Mouse (Mus musculus) heart, adult 2 months (tissue): ENCODE data around the gene Agbl5. TPM values are rescaled to one million over a fixed set of nuclear protein-coding genes. Genes with fewer than 3 reads are reported as not detected.
A peak's percentile ranks its signal among the peaks of the same experiment; 100 is the strongest.

Experiments used
- DNase-seq, 2 experiments: peaks; one replicate each; pipeline ENCODE4 v3.0.0; 2021
- H3K27ac ChIP-seq: fragments of 200-600 bp; 2 replicates; pipeline ENCODE4 v1.8.1; 2022
- H3K27me3 ChIP-seq: fragments of 200-500 bp; 2 replicates; pipeline ENCODE4 v1.6.1; 2012; ENCODE audit warnings: mild to moderate bottlenecking, low read length, inconsistent platforms, mixed read lengths; ENCODE audit not compliant: control insufficient read depth, insufficient read depth
- H3K36me3 ChIP-seq: fragments of 200-500 bp; 2 replicates; pipeline ENCODE4 v1.6.1; 2012; ENCODE audit warnings: low read length, inconsistent platforms; ENCODE audit not compliant: control insufficient read depth, insufficient read depth
- H3K4me1 ChIP-seq: fragments of 200-500 bp; 2 replicates; pipeline ENCODE4 v1.6.1; 2011; ENCODE audit warnings: low read length; ENCODE audit not compliant: control insufficient read depth, insufficient read depth
- H3K4me3 ChIP-seq: fragments of 200-600 bp; 2 replicates; pipeline ENCODE4 v1.8.1; 2022
- H3K79me2 ChIP-seq: fragments of 200-500 bp; replicated peaks from 2 replicates; pipeline ENCODE4 v1.6.1; 2012; ENCODE audit warnings: mild to moderate bottlenecking, inconsistent platforms, low read length, moderate library complexity, mixed read lengths; ENCODE audit not compliant: control insufficient read depth, insufficient read depth
- H3K9ac ChIP-seq: fragments of 200-500 bp; 2 replicates; pipeline ENCODE4 v1.6.1; 2012; ENCODE audit warnings: low read depth, mild to moderate bottlenecking, control low read depth, inconsistent platforms, low read length, mixed read lengths
- CTCF ChIP-seq: fragments of 200-600 bp; IDR thresholded peaks from 2 replicates; pipeline ENCODE4 v1.8.1; 2022; ENCODE audit warnings: antibody characterized with exemption, mild to moderate bottlenecking, moderate library complexity
- EP300 ChIP-seq: fragments of 200-500 bp; IDR thresholded peaks from 2 replicates; pipeline ENCODE4 v1.6.1; 2011; ENCODE audit warnings: low read depth, low read length, control low read depth; ENCODE audit not compliant: insufficient read depth
- POLR2A ChIP-seq: fragments of 200-500 bp; IDR thresholded peaks from 2 replicates; pipeline ENCODE4 v1.6.1; 2011; ENCODE audit warnings: mild to moderate bottlenecking, low read depth, low read length, control low read depth; ENCODE audit not compliant: insufficient read depth
- WGBS: fragments of 180-500 bp; shearing (Covaris S2); methylation state at CpG from one replicate; pipeline ENCODE4 v1.1.7; 2018; 5-methylcytosine and 5-hydroxymethylcytosine counted together
- intact Hi-C: fragments of 180-260 bp; cut with DNase I; formaldehyde crosslinking; loops from one replicate; pipeline ENCODE4 v1.15.1; 2025
- polyA plus RNA-seq: library from polyadenylated mRNA; depleted of rRNA; stranded (reverse); fragments of >200 nt; gene quantifications from 2 replicates; pipeline ENCODE4 v1.2.3, GENCODE M21; 2012
- total RNA-seq, 2 experiments: library from RNA; stranded (reverse); gene quantifications; 2 replicates each; pipeline ENCODE4 v1.2.3; 2021

Gene Agbl5
- total and polyA plus RNA-seq, 3 experiments = 4.3 to 8.7 (median 4.8) TPM

DNA sequence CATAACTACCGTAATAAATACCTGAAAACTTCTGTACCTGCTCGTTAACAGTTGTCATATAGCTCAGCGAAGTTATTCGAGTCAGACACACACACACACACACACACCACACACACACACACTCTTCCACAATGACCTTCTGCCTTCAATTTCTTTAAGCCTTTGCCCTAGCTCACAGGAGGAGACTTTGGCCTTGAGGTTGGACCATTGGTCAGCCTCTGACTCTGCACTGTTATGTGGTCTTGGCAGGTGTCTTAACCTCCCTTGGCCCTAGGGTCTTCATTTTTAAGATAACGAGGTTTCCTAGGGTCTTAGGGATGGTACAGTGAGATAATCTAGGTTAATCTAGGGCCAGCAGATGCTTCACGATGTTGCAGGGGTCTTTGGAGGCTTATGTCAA lies 55.9 kb downstream of the Agbl5 start:
- no peak for DNase-seq
- Histone ChIP-seq H3K27ac (no peak overlapping the region), H3K79me2 (no peaks in the 10 kb centered on the region), H3K9ac (no peak overlapping the region), H3K4me3 (no peak overlapping the region), H3K4me1 (peaks cover 1% of the 10 kb centered on the region), H3K36me3 (no peaks in the 10 kb centered on the region), H3K27me3 (no peaks in the 10 kb centered on the region)
- intact Hi-C loops = loop anchor here (1.0 kb wide), 1 partner anchor 26 kb away; no protein-coding TSS in a partner anchor
- TF ChIP-seq CTCF (no peak), POLR2A (no peak), EP300 (no peak)
- WGBS = 92% methylated on average over 6 of the region's 6 CpGs

DNA sequence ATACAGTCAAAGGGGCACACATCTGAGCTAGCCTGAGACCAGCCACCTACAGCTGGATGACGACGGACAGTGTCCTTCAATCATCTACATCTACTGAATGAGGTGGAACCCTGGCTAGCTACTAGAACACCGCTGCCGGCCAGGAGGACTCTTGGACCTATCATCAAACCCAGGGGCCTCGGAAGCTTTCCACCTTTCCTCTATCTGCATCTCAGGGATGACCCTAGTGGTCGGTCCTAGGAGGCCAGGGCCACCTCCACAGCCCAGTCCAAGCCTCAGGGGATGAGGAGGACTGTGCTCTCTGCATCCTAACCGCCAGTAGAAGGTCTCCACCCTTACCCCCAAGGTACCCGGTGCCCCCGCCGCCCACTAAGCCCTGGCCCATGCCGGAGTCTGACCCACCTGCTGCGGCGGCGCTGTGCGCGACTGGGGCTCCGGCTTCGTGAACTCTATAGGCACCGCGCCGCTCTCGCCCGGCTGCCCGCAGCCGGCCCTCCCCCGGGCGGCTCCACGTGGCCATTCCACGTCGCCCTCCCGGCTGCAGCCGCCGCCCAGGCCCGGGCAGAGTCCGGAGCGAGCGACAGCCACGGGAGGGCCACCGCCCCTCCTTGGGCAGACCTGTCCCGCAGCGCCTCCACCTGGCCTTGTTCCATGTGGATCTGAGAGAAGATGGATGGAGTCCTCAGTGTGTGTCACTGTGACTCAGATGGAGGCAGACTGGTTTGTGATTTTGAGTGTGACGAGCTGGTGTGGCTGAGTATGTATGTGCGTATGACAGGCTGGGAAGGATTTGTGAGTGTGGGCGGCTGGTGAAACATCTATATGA lies 56.7 kb downstream of the Agbl5 start, which contains the start of gene Cgref1:
TSS of gene Cgref1 (minus strand) at position 636 of the 826 bp plus-strand sequence.
- WGBS = 10% methylated on average over 44 of the region's 44 CpGs
- peak within 1 kb of the TSS; percentile 59 for H3K9ac ChIP-seq
- DNase-seq = peak; percentile 63 to 66
- H3K79me2 ChIP-seq = no peaks in the 10 kb centered on the region
- peak within 1 kb of the TSS; percentile 42 for H3K4me3 ChIP-seq
- no peaks in the 10 kb centered on the region for H3K27me3 ChIP-seq
- peaks cover 1% of the 10 kb centered on the region for H3K4me1 ChIP-seq
- TF ChIP-seq POLR2A (no peak), EP300 (no peak), CTCF (peak; percentile 55)
- H3K36me3 ChIP-seq = no peaks in the 10 kb centered on the region
- H3K27ac ChIP-seq = no peak within 1 kb of the TSS
- intact Hi-C loops = loop anchor here (1.0 kb wide), 1 partner anchor 25 kb away; no protein-coding TSS in a partner anchor

DNA sequence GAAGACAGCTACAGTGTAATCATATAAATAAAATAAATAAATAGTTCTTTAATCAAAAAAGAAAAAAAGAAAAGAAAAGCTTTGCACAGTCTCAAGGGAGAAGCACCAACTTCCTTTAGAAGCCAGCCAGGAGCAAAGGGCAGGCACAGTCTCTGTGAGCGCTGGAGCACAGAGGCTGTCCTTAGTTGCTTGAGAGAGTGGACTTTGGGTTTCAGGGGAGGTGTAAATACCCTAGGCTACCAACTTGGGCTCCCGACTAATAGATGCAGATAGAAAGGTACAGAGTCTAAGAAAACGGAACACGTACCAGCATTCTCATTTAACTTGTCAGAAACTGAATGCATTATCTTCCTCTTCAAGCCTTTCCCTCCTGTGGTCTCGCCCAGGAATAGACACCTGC lies 60.1 kb downstream of the Agbl5 start:
- H3K27ac ChIP-seq = no peak overlapping the region
- no peak overlapping the region for H3K4me3 ChIP-seq
- H3K36me3 ChIP-seq = no peaks in the 10 kb centered on the region
- no peak for DNase-seq
- no peak overlapping the region for H3K9ac ChIP-seq
- TF ChIP-seq EP300 (no peak), POLR2A (no peak), CTCF (no peak)
- H3K27me3 ChIP-seq = no peaks in the 10 kb centered on the region
- peaks cover 10% of the 10 kb centered on the region for H3K4me1 ChIP-seq
- intact Hi-C loops = no loop called here
- H3K79me2 ChIP-seq = no peaks in the 10 kb centered on the region
- WGBS = 86% methylated on average over 5 of the region's 5 CpGs

DNA sequence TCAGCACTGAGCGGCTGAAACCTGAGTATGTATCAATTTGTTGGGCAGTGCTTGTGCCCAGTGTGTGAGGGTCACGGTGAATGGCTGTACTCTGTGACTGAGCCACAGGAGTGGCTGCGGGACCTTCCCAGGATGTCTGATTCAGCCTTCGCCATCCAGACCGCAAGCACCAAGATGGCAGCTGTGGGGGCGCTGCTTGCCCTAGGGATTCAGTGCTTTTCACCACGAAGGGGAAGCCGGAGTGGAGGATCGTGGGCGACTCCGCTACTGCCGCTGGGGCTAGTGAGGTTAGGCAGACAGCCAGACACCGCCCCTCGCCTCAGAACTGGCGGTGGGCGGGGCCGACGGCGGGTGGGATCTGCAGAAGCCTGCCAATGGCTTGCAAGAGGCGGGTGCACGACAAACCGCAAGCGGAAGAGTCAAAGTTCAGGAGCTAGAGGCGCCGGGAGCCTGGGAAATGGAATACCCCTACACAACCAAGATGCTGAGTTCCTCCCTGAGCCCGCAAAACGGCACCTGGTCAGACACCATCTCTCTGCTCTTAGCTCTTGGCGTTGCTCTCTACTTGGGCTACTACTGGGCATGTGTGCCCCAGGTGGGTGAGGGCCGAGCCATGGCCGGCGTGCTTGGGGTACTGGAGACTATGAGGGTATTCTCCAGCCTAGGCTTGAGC lies 61.3 kb downstream of the Agbl5 start:
- peak overlapping the region; percentile 85 for H3K9ac ChIP-seq
- H3K4me1 ChIP-seq = peaks cover 10% of the 10 kb centered on the region
- H3K79me2 ChIP-seq = no peaks in the 10 kb centered on the region
- peak; percentile 95 for DNase-seq
- H3K27ac ChIP-seq = peak overlapping the region; percentile 82
- WGBS = under 1% methylated on average over 31 of the region's 31 CpGs
- peak; percentile 90 for TF ChIP-seq POLR2A
- TF ChIP-seq EP300 = 0 out of 2 replicates have a peak, but pooled peaks have one; percentile 50
- TF ChIP-seq CTCF = peak; percentile 35
- H3K36me3 ChIP-seq = no peaks in the 10 kb centered on the region
- peak overlapping the region; percentile 64 for H3K4me3 ChIP-seq
- H3K27me3 ChIP-seq = no peaks in the 10 kb centered on the region
- intact Hi-C loops = no loop called here

DNA sequence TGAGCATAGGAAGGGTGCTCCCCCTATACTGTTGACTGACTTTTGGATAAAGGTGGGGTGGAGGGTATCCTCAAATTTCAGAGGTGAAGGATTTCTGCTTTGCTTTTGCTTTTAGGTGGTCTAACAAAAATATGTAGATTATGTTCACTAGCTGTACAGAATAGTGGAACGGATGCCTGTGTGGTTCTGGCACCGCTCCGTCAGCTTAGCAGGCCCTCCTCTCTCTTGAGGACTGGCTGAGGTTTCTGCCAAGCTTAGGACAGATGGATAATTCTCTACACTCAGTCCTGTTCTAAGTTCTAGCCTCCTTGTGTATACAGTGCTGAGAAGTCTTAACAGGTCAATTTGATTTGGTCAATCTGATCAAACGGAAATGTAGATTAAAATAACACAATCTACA lies 62.0 kb downstream of the Agbl5 start:
- no peaks in the 10 kb centered on the region for H3K79me2 ChIP-seq
- TF ChIP-seq POLR2A (0 out of 2 replicates have a peak, but pooled peaks have one; percentile 6), EP300 (no peak), CTCF (no peak)
- intact Hi-C loops = no loop called here
- DNase-seq = peak in 1 of 2 experiments; percentile 45
- H3K4me1 ChIP-seq = peaks cover 10% of the 10 kb centered on the region
- H3K27me3 ChIP-seq = no peaks in the 10 kb centered on the region
- peak overlapping the region; percentile 64 for H3K4me3 ChIP-seq
- WGBS = 31% methylated on average over 4 of the region's 4 CpGs
- H3K9ac ChIP-seq = peak overlapping the region; percentile 85
- no peaks in the 10 kb centered on the region for H3K36me3 ChIP-seq
- peak overlapping the region; percentile 82 for H3K27ac ChIP-seq

DNA sequence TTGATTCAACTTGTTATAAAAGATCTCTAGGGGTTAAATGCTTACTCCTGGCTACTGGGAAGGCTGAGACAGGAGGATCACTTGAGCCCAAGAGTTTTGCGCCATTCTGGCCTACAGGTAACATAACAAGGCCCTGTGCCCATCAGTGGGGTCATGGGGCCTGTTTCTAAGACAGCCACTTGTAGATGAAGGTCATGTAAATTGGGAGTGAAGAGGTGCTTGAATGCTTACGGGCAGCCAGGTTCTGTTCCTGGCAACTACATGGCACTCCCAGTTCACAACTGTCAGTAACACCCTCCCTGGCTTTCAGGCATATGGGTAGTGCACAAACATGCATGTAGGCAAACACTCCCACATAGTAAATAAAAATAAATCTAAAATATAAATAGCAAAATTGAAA lies 62.4 kb downstream of the Agbl5 start:
- H3K4me1 ChIP-seq = peaks cover 9% of the 10 kb centered on the region; the same call in 1 of the 2 replicates
- TF ChIP-seq POLR2A (no peak), EP300 (no peak), CTCF (no peak)
- whole genome bisulfite sequencing = 67% methylated on average over 2 of the region's 2 CpGs
- H3K9ac ChIP-seq = no peak overlapping the region
- no peaks in the 10 kb centered on the region for H3K36me3 ChIP-seq
- no peaks in the 10 kb centered on the region for H3K27me3 ChIP-seq
- no peak for DNase-seq
- H3K79me2 ChIP-seq = no peaks in the 10 kb centered on the region
- intact Hi-C loops = no loop called here
- H3K27ac ChIP-seq = peak overlapping the region; percentile 82
- H3K4me3 ChIP-seq = peak overlapping the region; percentile 64; the same call in 1 of the 2 replicates
